Mouse (Mus musculus) midbrain, postnatal 0 days (tissue): ENCODE results near the gene Reep6. TPM values are rescaled to one million over a fixed set of nuclear protein-coding genes. Genes with fewer than 3 reads are reported as not detected.

Experiments used
- ATAC-seq: fragments of 200-750 bp; cut with Nextera tagmentation; 2 replicates; pipeline ENCODE4 v1.8.0; 2017; ENCODE audit warnings: moderate number of reproducible peaks, mild to moderate bottlenecking, moderate TSS enrichment, moderate library complexity; ENCODE audit not compliant: low FRiP score
- DNase-seq: peaks from one replicate; pipeline ENCODE4 v3.0.0-alpha.2; 2015; ENCODE audit warnings: low spot score
- H3K27ac ChIP-seq: fragments of 300-500 bp; sonication (generic); 2 replicates; pipeline ENCODE4 v1.5.1; 2014; ENCODE audit warnings: low read depth, mild to moderate bottlenecking, low read length, mixed read lengths
- H3K27me3 ChIP-seq: fragments of 300-500 bp; sonication (generic); 2 replicates; pipeline ENCODE4 v1.6.1; 2014; ENCODE audit warnings: low read length, control low read depth, mixed read lengths; ENCODE audit not compliant: insufficient read depth
- H3K36me3 ChIP-seq: fragments of 300-500 bp; sonication (generic); 2 replicates; pipeline ENCODE4 v1.6.1; 2014; ENCODE audit warnings: low read length, control low read depth, mixed read lengths; ENCODE audit not compliant: insufficient read depth
- H3K4me1 ChIP-seq: fragments of 300-500 bp; sonication (generic); 2 replicates; pipeline ENCODE4 v1.6.1; 2014; ENCODE audit warnings: mild to moderate bottlenecking, control low read depth, antibody characterized with exemption, low read length, mixed read lengths; ENCODE audit not compliant: insufficient read depth
- H3K4me2 ChIP-seq: fragments of 300-500 bp; sonication (generic); 2 replicates; pipeline ENCODE4 v1.6.1; 2014; ENCODE audit warnings: low read depth, mild to moderate bottlenecking, low read length, mixed read lengths; ENCODE audit not compliant: poor library complexity, severe bottlenecking
- H3K4me3 ChIP-seq: fragments of 300-500 bp; sonication (generic); 2 replicates; pipeline ENCODE4 v1.5.1; 2014; ENCODE audit warnings: low read depth, mild to moderate bottlenecking, low read length, moderate library complexity
- H3K9ac ChIP-seq: fragments of 300-500 bp; sonication (generic); replicated peaks from 2 replicates; pipeline ENCODE4 v1.6.1; 2014; ENCODE audit warnings: mild to moderate bottlenecking, low read length, moderate library complexity, mixed read lengths; ENCODE audit not compliant: poor library complexity, severe bottlenecking
- H3K9me3 ChIP-seq: fragments of 300-500 bp; sonication (generic); 2 replicates; pipeline ENCODE4 v1.6.1; 2016; ENCODE audit warnings: low read length, control low read depth
- CTCF ChIP-seq: IDR thresholded peaks from 2 replicates; pipeline ENCODE4 v1.5.1; 2016; ENCODE audit warnings: antibody characterized with exemption, mild to moderate bottlenecking
- WGBS: fragments of 180-500 bp; shearing (Covaris S2); extraction: QIAGEN DNeasy Blood & Tissue Kit; methylation state at CpG from one replicate; pipeline ENCODE4 v1.1.7; 2014; 5-methylcytosine and 5-hydroxymethylcytosine counted together
- polyA plus RNA-seq: library from polyadenylated mRNA; unstranded; fragments of >200 nt; fragmentation: Nextera tagmentation; extraction: Ambion mirVana; gene quantifications from 2 replicates; pipeline ENCODE4 v1.2.1, GENCODE M21; 2015
- total RNA-seq: library from RNA; depleted of rRNA; stranded (reverse); fragments of >200 nt; gene quantifications from 2 replicates; pipeline ENCODE4 v1.2.3, GENCODE M21; 2014; rRNA removed

The Reep6 gene
- 3.8 and 5.3 TPM in 2 replicates for total RNA-seq
- polyA plus RNA-seq = 7.0 and 7.8 TPM in 2 replicates

DNA sequence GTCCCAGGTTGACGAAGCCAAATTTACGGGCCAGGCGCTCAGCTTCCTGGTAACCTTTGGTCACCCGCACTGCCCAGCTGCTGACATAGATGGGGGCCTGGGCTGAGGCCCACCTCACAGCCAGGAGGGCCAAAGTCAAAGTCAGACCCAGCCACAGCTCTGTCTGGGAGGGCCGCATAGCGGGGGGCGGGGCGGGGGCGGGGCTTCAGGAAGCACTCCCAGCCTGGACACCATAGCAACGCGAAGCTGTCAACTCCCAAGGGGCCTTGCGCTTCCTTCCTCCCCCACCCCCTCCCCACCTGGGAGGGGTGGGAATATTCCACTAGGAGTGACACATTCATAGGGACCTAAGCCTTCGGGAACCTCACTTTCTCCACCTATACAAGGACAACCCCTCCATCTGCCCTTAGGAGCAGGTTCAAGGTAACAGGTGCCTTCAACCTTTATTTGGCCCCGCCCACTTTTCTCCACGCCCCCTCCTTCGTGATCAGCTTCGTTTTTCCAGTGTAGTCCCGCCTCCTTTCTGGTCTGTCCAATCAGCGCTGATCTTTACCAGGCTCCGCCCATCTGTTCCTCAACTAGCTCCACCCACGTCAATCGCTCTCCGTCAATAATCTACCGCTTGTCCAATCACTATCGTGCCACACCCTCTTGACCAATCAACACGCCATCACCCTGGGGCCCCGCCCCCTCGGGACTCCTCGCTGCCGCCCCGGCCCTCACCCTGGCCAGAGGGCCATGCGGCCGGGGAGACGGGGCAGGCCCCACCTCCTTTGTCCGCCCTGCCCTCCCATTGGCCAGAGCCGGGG, at the start of gene Reep6, which contains the start of gene Pcsk4:
Reep6 (plus strand) TSS at position 681 of the 809 bp plus-strand sequence.
Pcsk4 (minus strand) TSS at position 226 of the 809 bp plus-strand sequence.
- TF ChIP-seq CTCF = no peak
- Histone ChIP-seq H3K9me3 (no peaks in the 10 kb centered on the region), H3K9ac (peak within 1 kb of the TSS; percentile 51; the same call in 1 of the 2 replicates), H3K4me1 (peaks cover 5% of the 10 kb centered on the region; the same call in 1 of the 2 replicates), H3K27me3 (no peaks in the 10 kb centered on the region), H3K27ac (no peak within 1 kb of the TSS), H3K4me3 (peak within 1 kb of the TSS; percentile 48), H3K36me3 (no peaks in the 10 kb centered on the region), H3K4me2 (peak within 1 kb of the TSS; percentile 79)
- WGBS = 5% methylated on average over 32 of the region's 36 CpGs
- peak; percentile 95 for ATAC-seq
- DNase-seq = peak; percentile 98

DNA sequence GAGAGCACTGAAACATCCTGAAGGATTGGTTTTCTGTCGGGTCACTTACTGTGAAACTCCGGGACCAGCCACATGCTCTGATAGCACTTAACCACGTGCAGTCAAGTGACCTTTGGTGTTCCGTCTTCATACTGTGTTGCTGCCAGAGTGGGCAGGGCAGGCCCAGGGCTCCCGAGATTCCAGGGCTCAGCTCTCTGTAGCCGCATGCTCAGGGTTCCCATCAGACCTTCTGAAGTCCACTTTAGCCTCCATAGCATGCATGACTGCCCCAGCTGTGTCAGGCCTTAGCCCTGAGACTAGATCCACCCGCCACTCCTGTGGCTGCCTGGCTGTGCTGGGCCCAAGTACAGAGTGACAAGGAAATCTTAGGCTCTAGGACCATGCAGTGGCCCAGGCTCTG, 48.4 kb upstream of the Reep6 start:
- Histone ChIP-seq H3K9me3 (no peaks in the 10 kb centered on the region), H3K9ac (no peak overlapping the region), H3K4me3 (no peak overlapping the region), H3K27me3 (no peaks in the 10 kb centered on the region), H3K27ac (no peak overlapping the region), H3K4me2 (no peak overlapping the region), H3K4me1 (no peaks in the 10 kb centered on the region), H3K36me3 (peaks cover 75% of the 10 kb centered on the region)
- ATAC-seq (no peak), DNase-seq (no peak)
- WGBS = 85% methylated on average over 7 of the region's 7 CpGs
- TF ChIP-seq CTCF = no peak

DNA sequence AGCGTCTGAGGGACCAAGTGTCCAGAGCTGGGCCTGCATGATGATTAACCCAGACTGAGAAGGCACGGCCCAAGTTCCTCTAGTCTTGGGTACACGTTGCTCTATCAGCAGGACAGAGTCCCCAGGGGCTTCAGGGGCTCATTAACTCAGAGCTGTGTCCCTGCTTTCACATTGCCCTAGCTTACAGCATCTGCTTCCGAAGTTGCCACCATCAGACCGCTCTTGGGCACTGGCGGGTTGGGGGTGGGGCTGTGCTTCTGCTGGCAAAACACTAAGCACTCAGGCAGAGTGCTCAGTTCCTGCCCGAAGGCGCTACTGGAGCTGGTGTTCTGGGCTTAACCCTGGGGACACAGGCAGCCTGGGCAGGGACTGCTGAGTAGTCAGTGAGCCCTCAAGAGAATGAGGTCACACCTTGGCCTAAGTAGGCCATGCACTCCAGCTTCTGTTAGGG, 47.8 kb upstream of the Reep6 start:
- TF ChIP-seq CTCF = no peak
- Histone ChIP-seq H3K4me2 (no peak overlapping the region), H3K4me1 (no peaks in the 10 kb centered on the region), H3K4me3 (no peak overlapping the region), H3K27ac (no peak overlapping the region), H3K27me3 (no peaks in the 10 kb centered on the region), H3K36me3 (peaks cover 79% of the 10 kb centered on the region), H3K9ac (0 out of 2 replicates have a peak overlapping the region, but pooled peaks have one; percentile 13), H3K9me3 (no peaks in the 10 kb centered on the region)
- DNase-seq (peak; percentile 49), ATAC-seq (no peak)
- 62% methylated on average over 8 of the region's 8 CpGs for WGBS

DNA sequence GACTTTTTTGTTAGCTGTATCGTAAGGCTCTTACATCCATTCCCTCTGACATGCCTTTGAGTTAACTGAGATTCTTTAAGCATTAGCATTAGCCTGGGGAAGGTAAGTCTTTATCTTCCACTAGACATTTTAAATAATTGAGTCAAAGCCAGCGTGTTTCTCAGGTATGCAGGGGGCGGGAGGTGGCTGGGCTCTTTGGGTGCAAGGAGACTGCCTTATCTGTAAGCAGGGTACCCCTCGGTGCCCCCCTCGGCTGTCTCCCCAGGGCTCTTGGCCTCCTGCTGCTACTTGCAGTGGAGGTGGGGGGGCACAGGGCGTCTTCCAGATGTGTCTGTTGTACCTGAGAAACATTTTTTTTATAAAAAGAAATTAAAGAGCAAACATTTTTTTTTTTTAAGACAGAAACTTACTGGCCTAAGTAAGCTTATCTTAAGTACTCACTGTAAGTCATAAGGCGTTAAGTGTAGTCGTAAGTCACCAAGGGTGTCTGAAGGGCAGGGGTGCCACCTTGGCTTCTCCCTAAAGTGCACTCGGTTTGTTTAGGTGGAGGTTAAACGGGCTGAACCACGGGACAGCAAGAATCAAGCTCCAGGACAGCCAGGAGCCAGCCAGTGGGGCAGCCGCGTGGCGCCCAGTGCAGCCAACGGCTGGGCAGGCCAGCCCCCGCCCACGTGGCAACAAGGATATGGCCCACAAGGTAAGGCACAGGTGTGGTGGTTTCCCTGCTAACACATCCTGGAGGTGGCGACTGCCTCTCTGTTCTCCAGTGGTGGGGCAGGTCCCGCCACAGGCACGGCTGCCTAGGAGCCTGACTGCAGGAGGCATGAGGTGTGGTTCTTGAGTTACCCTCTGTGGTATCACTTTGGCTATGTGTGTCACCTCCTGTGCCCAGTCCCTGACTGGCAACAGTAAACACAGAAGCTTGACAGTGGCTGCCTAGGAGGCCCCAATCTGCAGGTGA, 47.0 kb upstream of the Reep6 start:
- Histone ChIP-seq H3K4me3 (no peak overlapping the region), H3K4me2 (no peak overlapping the region), H3K36me3 (peaks cover 79% of the 10 kb centered on the region), H3K9me3 (no peaks in the 10 kb centered on the region), H3K4me1 (no peaks in the 10 kb centered on the region), H3K9ac (0 out of 2 replicates have a peak overlapping the region, but pooled peaks have one; percentile 13), H3K27ac (no peak overlapping the region), H3K27me3 (no peaks in the 10 kb centered on the region)
- no peak for TF ChIP-seq CTCF
- ATAC-seq (no peak), DNase-seq (no peak)
- WGBS = 89% methylated on average over 19 of the region's 20 CpGs

DNA sequence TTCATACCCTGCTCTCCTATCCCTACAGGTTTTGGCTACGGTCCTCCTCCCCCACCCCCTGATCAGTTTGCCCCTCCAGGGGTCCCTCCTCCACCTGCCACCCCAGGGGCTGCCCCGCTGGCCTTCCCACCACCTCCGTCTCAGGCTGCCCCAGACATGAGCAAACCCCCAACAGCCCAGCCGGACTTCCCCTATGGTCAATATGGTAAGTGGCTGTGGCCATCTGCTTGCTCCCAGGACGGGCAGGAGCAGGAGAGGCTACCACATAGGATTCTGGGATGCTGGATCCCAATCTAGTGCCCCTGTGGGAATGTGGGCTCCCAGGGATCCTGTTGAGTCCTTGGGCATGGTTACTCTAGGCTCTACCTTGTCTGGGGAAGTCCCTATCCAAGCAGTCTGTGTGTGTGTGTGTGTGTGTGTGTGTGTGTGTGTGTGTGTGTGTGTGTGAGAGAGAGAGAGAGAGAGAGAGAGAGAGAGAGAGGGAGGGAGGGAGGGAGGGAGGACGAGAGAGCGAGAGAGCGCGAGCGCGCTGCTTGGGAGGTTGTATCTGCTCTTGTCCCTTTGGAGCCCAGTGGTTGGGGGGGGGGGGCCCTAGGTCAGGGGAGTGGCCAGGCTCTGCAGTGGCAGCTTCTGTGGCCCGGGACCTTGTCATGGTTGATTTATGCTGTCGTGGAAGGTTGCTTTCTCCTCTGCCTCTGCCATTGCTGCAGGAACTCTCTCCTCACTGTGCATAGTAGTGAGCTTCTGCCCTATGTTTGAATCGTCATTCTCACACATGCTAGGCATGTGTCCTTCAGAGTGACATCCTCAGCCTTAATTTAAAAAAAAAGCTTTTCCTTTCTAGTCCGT, 44.3 kb upstream of the Reep6 start:
- DNase-seq (no peak), ATAC-seq (no peak)
- Histone ChIP-seq H3K4me2 (no peak overlapping the region), H3K4me1 (no peaks in the 10 kb centered on the region), H3K9me3 (no peaks in the 10 kb centered on the region), H3K36me3 (peaks cover 66% of the 10 kb centered on the region), H3K4me3 (no peak overlapping the region), H3K9ac (no peak overlapping the region), H3K27me3 (no peaks in the 10 kb centered on the region), H3K27ac (no peak overlapping the region)
- WGBS = 67% methylated on average over 9 of the region's 15 CpGs
- no peak for TF ChIP-seq CTCF
